Mouse (Mus musculus) thymus, adult 2 months (tissue): ENCODE results near the gene Aifm3.

Experiments
- CTCF ChIP-seq: fragments of 200-500 bp; IDR thresholded peaks from 2 replicates; pipeline ENCODE4 v1.5.1; 2012; ENCODE audit warnings: mild to moderate bottlenecking, control low read depth, low read length, moderate library complexity, borderline replicate concordance; ENCODE audit not compliant: control insufficient read depth, poor library complexity, insufficient read depth; ENCODE audit errors: extremely low read depth
- POLR2A ChIP-seq: fragments of 200-500 bp; IDR thresholded peaks from 2 replicates; pipeline ENCODE4 v1.6.1; 2012; ENCODE audit warnings: mild to moderate bottlenecking, low read length, control low read depth, moderate library complexity; ENCODE audit not compliant: control insufficient read depth, poor library complexity, insufficient read depth; ENCODE audit errors: extremely low read depth

GRCm38 (mm10) chr16:17553910-17554685, 64.7 kb downstream of the Aifm3 start:
- TF ChIP-seq POLR2A (no peak), CTCF (no peak)
